Mouse (Mus musculus) left cerebral cortex, adult 18-20 months (tissue): ENCODE data around the gene Rps8. TPM values are rescaled to one million over a fixed set of nuclear protein-coding genes. Genes with fewer than 3 reads are reported as not detected.
"Not testable (repeated sequence)": the region's sequence is repeated elsewhere in the genome, so short reads cannot be mapped to it uniquely, and the experiment has no call there.

Source experiments
- DNase-seq, 2 experiments: peaks; one replicate each; pipeline ENCODE4 v3.0.0; 2021 to 2022; ENCODE audit warnings: low spot score in 2 of 2, mixed read lengths in 1 of 2
- long read RNA-seq, 2 experiments: library from polyadenylated mRNA; stranded (forward); transcript quantifications; one replicate each; pipeline ENCODE4 v2.0.0; 2021
- total RNA-seq, 2 experiments: library from RNA; stranded (reverse); gene quantifications; 2 replicates each; pipeline ENCODE4 v1.2.3; 2021

Rps8 gene
- 100 to 1,000 TPM; 585 to 613 TPM for total RNA-seq
- long read RNA-seq, experiment 1, transcript Rps8-201 (6 exons, 860 nt), result major isoform, 69 of 84 reads
- long read RNA-seq, experiment 1, partial matches to known transcripts, result 10 of 84 reads
- long read RNA-seq, experiment 1, other reads (novel, unspliced or antisense), result 4 of 84 reads
- long read RNA-seq, experiment 2, transcript Rps8-201 (6 exons, 860 nt), result major isoform, 71 of 80 reads
- long read RNA-seq, experiment 2, partial matches to known transcripts, result 6 of 80 reads
- long read RNA-seq, experiment 2, other reads (novel, unspliced or antisense), result 2 of 80 reads

DNA sequence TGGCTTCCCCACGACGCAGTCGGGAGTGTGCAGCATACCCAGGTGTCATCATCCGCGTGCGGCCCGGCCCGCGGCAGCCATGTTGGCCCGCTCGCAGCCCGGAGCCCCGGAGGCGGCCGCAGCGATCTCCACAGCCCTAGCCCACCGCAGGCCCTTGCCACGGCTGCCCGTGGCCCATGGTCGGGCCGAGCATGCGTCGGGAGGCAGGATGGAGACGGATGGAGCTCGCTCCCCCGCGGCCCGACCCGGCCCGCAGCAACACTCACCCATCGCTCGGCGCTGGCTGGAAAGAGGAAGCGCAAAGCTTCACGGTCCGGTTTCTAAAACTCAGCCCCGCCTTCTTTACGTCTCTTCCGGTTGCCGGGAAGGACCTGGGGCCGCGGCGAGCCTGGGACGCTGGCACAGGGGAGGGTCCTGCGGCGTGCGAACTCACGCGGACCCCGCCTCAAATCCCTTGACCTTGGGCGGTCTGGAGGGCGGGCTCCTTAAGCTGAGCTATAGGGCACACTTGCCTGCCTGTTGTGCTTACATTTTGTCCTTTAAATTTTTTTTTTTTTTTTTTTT is at the start of gene Rps8:
Rps8 (minus strand) TSS at position 452 of the 564 bp plus-strand sequence.
- DNase-seq, result peak; percentile 79 to 89

GRCm38 (mm10) chr4:117202992-117203354 is 46.9 kb upstream of the Rps8 start:
- DNase-seq, result no peak

DNA sequence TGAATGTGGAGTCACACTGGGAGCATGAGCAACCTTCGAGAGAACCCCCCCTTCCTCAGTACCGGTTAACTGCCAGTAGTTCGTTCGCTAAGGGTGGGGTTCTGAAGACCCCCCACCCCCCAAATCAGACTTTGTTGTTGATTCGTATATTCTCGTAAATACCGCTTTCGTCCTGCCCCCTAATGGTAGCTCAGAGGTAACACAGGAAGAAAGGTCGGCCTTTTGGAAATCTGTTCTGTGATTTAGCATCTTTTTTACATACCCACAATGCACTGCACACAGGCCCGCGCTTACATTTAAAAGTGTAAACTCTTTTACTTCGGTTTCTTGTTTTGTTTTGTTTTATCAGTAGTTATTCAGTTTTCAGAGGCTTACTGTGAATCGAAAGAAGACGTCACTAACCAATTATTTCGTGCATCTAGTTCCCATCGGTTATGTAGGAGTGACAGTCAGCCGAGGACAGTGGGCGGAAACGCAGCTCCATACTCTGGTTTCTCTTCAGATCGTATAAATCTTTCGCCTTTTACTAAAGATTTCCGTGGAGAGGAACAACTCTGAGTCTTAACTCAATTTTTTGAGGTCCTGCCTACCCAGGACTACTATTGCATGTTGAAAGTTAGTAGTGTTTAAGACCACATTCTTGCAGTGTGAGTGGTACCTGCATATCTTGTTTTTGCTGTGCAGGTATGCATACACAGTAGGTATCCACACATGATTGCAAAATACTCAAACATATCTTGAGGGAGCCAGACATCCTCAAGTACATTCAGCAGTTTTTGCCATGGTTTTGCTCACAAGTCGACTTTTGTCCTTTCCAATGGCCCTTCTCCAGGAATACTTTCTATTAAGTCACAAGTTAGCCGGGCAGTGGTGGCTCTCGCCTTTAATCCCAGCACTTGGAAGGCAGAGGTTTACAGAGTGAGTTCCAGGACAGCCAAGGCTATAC is 46.3 kb upstream of the Rps8 start:
- DNase-seq, result peak in 1 of 2 experiments; percentile 21

GRCm38 (mm10) chr4:117191804-117192203 is 35.8 kb upstream of the Rps8 start:
- no peak for DNase-seq

DNA sequence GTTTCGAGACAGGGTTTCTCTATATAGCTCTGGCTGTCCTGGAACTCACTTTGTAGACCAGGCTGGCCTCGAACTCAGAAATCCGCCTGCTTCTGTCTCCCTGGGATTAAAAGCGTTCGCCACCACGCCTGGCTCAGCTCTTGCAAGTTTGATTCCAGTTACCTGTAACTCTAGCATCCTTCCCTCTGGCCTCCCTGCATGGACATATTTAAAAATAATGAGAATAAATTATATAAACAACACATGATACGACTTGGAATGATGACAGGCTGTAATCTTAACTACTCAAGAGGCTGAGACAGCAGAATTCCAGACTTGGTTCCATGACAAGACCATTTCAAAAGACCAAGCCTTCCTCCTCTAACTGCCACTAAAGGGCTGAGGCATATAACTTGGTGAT is 34.6 kb upstream of the Rps8 start:
- no peak for DNase-seq

DNA sequence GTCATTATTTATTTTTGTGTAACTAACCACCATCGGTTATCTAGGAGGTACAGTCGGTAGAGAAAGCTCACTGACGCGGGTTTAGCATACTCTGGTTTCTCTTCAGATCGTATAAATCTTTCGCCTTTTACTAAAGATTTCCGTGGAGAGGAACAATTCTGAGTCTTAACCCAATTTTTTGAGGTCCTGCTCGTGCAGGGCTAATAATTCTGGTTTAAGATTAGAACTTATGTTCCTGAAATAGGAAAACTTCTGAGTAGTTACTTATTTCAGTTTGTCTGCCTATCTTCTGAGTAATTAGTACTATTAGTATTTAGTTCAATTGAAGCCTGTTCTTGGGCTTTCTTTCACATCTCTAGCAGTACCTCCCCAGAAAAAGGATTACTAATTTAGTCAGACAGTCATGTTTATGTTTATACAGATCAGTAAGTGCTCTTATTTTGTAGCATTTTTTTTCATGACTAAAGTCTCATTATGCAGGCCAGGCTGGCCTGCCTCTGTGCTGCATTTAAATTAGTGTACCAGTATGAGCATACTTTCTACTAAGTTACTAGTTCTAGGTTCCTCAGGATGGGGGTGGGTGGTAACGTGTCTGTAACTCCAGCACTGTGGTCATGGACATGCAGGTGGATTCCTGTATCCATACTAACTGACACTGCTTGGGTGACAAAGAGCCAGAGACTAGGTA is 34.0 kb upstream of the Rps8 start:
- DNase-seq, result no peak

DNA sequence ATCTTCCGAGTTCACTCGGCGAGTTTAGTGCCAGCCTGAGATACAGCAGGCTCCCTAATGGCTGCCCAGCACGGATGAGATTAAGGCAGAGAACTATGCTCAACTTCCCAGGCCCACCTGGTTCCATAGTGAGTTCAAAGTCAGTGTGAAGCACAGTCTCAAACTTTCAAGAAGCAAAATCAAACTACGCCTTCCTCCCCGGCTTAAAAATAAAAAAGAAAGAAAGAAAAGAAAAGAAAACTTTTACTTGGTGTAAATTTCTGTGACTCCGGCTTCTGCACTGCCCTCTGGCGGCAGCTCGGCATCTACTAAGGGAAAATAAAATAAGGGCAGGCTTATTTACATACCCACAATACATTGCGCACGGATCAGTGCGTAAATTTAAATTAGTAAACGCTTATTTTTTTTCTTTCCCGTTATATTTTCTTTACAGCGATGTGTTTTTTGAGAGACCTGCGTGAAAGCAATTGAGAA is 33.4 kb upstream of the Rps8 start:
- DNase-seq, result peak; percentile 76 to 84

DNA sequence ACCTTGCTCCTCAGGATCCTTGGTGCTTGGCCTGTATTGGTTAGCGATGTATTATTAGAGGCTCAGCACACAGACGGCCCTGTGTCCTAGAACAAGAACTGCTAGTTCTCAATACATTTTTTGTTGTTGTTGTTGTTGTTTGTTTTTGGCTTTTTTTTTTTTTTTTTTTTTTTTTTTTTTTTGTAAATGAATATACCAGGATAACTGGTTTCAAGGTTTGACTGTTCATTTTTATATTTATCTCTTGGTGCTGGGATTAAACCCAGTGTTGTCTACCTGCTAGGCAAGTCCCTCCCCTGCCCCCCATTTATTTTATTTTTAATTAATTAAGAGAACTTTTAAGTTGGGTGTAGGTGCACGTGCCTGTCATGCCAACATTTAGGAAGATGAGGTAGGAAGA is 32.9 kb upstream of the Rps8 start:
- DNase-seq, result no peak

DNA sequence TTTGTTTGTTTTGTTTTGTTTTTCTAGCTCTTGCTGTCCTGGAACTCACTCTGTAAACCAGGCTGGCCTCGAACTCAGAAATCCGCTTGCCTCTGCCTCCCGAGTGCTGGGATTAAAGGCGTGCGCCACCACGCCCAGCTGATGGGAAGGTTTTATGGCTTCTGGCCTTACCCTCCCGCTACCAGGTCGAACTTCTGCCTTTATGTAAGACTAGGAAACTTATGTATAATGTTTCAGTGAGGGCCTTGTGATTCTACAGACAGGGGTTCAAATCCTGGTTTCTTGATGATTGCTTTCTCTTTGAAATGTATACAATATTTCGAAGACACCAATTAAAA is 26.7 kb upstream of the Rps8 start:
- not testable (repeated sequence) for DNase-seq

GRCm38 (mm10) chr4:117181863-117182758 is 26.1 kb upstream of the Rps8 start, which contains the start of gene Kif2c:
Gene Kif2c, minus strand, starts transcription at chr4:117182639.
- peak; percentile 92 to 93 for DNase-seq

- no peak for DNase-seq
These were observed 13.9 kb upstream of the Rps8 start for GRCm38 (mm10) chr4:117169936-117170335.

- DNase-seq, result no peak
These were observed 5.1 kb upstream of the Rps8 start for GRCm38 (mm10) chr4:117161183-117161582.

DNA sequence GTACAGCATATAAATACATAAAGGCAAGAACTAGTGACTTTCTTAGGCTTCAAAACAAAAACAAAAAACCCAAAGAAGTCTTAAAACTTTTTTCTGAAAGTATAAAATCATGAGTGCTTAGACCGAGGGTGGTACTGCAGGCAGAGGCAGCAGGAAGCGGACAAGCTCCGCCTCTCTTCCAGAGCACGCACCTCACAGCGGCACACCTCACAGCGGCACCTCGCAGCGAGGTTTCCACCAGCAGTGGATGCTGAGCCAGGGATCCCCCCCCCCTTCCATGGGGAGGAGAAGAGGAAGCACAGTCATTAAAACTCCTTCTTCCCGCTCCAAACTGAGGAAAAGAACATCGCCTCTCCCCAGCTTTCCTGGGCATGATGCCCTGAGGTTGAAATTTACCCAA is 3.6 kb upstream of the Rps8 start:
- no peak for DNase-seq

GRCm38 (mm10) chr4:117156372-117156771 is 329 bp upstream of the Rps8 start:
- DNase-seq, result no peak

GRCm38 (mm10) chr4:117155020-117155791 is 837 bp downstream of the Rps8 start:
- no peak for DNase-seq

- no peak for DNase-seq
These were observed 3.3 kb downstream of the Rps8 start for GRCm38 (mm10) chr4:117152714-117153113.

DNA sequence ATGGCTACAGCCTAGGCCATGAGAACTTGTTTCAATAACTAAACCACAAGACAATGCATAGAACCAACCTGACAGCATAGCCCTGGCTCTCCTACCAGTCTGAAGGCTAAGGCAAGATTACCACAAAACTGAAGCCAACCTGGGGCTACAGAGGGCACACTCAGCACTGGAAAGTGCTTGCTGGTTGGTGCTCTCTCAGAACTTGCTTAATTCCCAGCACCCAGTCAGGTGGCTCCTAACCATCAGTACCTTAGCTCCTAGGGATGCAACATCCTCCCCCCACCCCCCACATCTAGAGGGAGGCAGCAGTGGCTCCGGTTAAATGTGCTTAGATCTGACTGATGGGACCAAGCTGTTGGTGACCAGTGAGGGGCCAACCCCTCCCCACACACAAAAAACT is 4.6 kb downstream of the Rps8 start:
- DNase-seq, result no peak

- no peak for DNase-seq
These were observed 5.8 kb downstream of the Rps8 start for GRCm38 (mm10) chr4:117150212-117150733.
